Mouse (Mus musculus) retina, embryonic 14.5 days (tissue): ENCODE data around the gene Cxcl9.
A peak's percentile ranks its signal among the peaks of the same experiment; 100 is the strongest.
"Not testable (repeated sequence)": the region's sequence is repeated elsewhere in the genome, so short reads cannot be mapped to it uniquely, and the experiment has no call there.

Experiments
- DNase-seq: peaks from one replicate; pipeline ENCODE4 v3.0.0-alpha.2; 2015; ENCODE audit warnings: low spot score

Cxcl9 gene

GRCm38 (mm10) chr5:92327929-92328328 is at the start of gene Cxcl9:
Cxcl9 (minus strand) TSS chr5:92328079.
- DNase-seq: no peak

GRCm38 (mm10) chr5:92376795-92377405 is 49.0 kb upstream of the Cxcl9 start:
- DNase-seq: no peak

GRCm38 (mm10) chr5:92375368-92375767 is 47.5 kb upstream of the Cxcl9 start:
- DNase-seq: no peak

GRCm38 (mm10) chr5:92374721-92375142 is 46.9 kb upstream of the Cxcl9 start:
- DNase-seq: no peak

GRCm38 (mm10) chr5:92372605-92373004 is 44.7 kb upstream of the Cxcl9 start:
- no peak for DNase-seq

GRCm38 (mm10) chr5:92371361-92371976 is 43.6 kb upstream of the Cxcl9 start:
- no peak for DNase-seq

- no peak for DNase-seq
Observed at GRCm38 (mm10) chr5:92370891-92371290, 43.0 kb upstream of the Cxcl9 start.

- no peak for DNase-seq
Observed at GRCm38 (mm10) chr5:92370392-92370791, 42.5 kb upstream of the Cxcl9 start.

GRCm38 (mm10) chr5:92369151-92369994 is 41.5 kb upstream of the Cxcl9 start:
- peak; percentile 22 for DNase-seq

GRCm38 (mm10) chr5:92368392-92368791 is 40.5 kb upstream of the Cxcl9 start:
- no peak for DNase-seq

- DNase-seq: no peak
Observed at GRCm38 (mm10) chr5:92366565-92366964, 38.7 kb upstream of the Cxcl9 start.

- no peak for DNase-seq
Observed at GRCm38 (mm10) chr5:92365146-92365705, 37.3 kb upstream of the Cxcl9 start.

GRCm38 (mm10) chr5:92364011-92364410 is 36.1 kb upstream of the Cxcl9 start:
- no peak for DNase-seq

- DNase-seq: no peak
Observed at GRCm38 (mm10) chr5:92363179-92363578, 35.3 kb upstream of the Cxcl9 start.

GRCm38 (mm10) chr5:92358767-92359455 is 31.0 kb upstream of the Cxcl9 start:
- DNase-seq: no peak

GRCm38 (mm10) chr5:92358033-92358432 is 30.2 kb upstream of the Cxcl9 start:
- no peak for DNase-seq

GRCm38 (mm10) chr5:92353517-92353916 is 25.6 kb upstream of the Cxcl9 start:
- no peak for DNase-seq

- DNase-seq: not testable (repeated sequence)
Observed at GRCm38 (mm10) chr5:92352716-92353115, 24.8 kb upstream of the Cxcl9 start.

- DNase-seq: no peak
Observed at GRCm38 (mm10) chr5:92349731-92350130, 21.9 kb upstream of the Cxcl9 start.

- DNase-seq: peak; percentile 55
Observed at GRCm38 (mm10) chr5:92348794-92349413, 21.0 kb upstream of the Cxcl9 start, which contains the start of gene Cxcl10. Cxcl10 (minus strand) TSS chr5:92348889.

- no peak for DNase-seq
Observed at GRCm38 (mm10) chr5:92345006-92345405, 17.1 kb upstream of the Cxcl9 start.
